Mouse (Mus musculus) embryo, embryonic 11 days (tissue): ENCODE results near the gene Cmc2.

Source experiments
- DNase-seq: peaks from one replicate; pipeline ENCODE4 v3.0.0-alpha.2; 2015

The Cmc2 gene

GRCm38 (mm10) chr8:116905252-116905651, 16.0 kb downstream of the Cmc2 start:
- no peak for DNase-seq

GRCm38 (mm10) chr8:116904736-116905135, 16.5 kb downstream of the Cmc2 start:
- no peak for DNase-seq

- DNase-seq = no peak
Observed at GRCm38 (mm10) chr8:116895521-116895920, 25.7 kb downstream of the Cmc2 start.

GRCm38 (mm10) chr8:116893938-116894337, 27.3 kb downstream of the Cmc2 start:
- DNase-seq = no peak

GRCm38 (mm10) chr8:116892636-116893035, 28.6 kb downstream of the Cmc2 start:
- no peak for DNase-seq

- no peak for DNase-seq
Observed at GRCm38 (mm10) chr8:116892130-116892529, 29.1 kb downstream of the Cmc2 start.

GRCm38 (mm10) chr8:116891446-116891845, 29.8 kb downstream of the Cmc2 start:
- no peak for DNase-seq

- no peak for DNase-seq
Observed at GRCm38 (mm10) chr8:116887813-116888212, 33.4 kb downstream of the Cmc2 start.

- DNase-seq = no peak
Observed at GRCm38 (mm10) chr8:116881396-116881795, 39.9 kb downstream of the Cmc2 start.

- DNase-seq = no peak
Observed at GRCm38 (mm10) chr8:116875798-116876450, 45.3 kb downstream of the Cmc2 start.

GRCm38 (mm10) chr8:116873986-116874385, 47.3 kb downstream of the Cmc2 start:
- no peak for DNase-seq

GRCm38 (mm10) chr8:116873586-116873985, 47.7 kb downstream of the Cmc2 start:
- DNase-seq = no peak

GRCm38 (mm10) chr8:116872761-116873342, 48.4 kb downstream of the Cmc2 start:
- DNase-seq = peak; percentile 34

- DNase-seq = peak; percentile 73
Observed at GRCm38 (mm10) chr8:116868699-116869098, 52.6 kb downstream of the Cmc2 start.

- DNase-seq = no peak
Observed at GRCm38 (mm10) chr8:116867321-116867720, 53.9 kb downstream of the Cmc2 start.

GRCm38 (mm10) chr8:116866118-116866903, 54.9 kb downstream of the Cmc2 start:
- DNase-seq = peak; percentile 34

GRCm38 (mm10) chr8:116864514-116864913, 56.7 kb downstream of the Cmc2 start:
- no peak for DNase-seq

- DNase-seq = no peak
Observed at GRCm38 (mm10) chr8:116864022-116864387, 57.2 kb downstream of the Cmc2 start.

GRCm38 (mm10) chr8:116863357-116864021, 57.8 kb downstream of the Cmc2 start:
- peak; percentile 70 for DNase-seq

GRCm38 (mm10) chr8:116862191-116862590, 59.1 kb downstream of the Cmc2 start:
- no peak for DNase-seq

GRCm38 (mm10) chr8:116852042-116852441, 69.2 kb downstream of the Cmc2 start:
- no peak for DNase-seq

- DNase-seq = no peak
Observed at GRCm38 (mm10) chr8:116848042-116848441, 73.2 kb downstream of the Cmc2 start.

GRCm38 (mm10) chr8:116842678-116843077, 78.6 kb downstream of the Cmc2 start:
- no peak for DNase-seq
